Mouse (Mus musculus): ENCODE data around the gene 1110002E22Rik.

DNA sequence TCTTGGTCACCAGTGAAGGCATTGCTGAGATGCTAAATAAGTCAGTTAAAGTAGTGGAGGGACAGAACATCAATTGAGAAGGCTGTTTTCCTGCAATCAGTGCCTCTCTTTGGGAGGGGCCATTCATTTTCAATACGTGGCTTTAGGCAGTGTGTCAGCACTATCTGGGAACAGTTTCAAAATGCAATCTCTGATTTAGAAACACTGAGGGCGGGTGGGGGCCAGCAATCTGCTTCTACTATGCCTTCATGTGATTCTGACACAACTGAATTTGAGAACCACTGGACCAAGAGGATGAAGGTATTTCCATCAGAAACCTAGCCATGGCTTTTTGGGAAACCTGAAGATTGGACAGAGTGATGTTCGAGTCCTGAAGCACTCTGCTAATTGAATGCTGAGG lies 30.4 kb downstream of the 1110002E22Rik start:
- TF ChIP-seq CTCF (IDR thresholded peaks at IDR 0.05; ENCODE audit: low read depth, low read length) (no peak), POLR2A (IDR thresholded peaks at IDR 0.05; ENCODE audit: extremely low read depth, insufficient read depth, low read length) (no peak)

Measured in liver, adult 2 months (tissue).